Mouse (Mus musculus) forebrain, embryonic 14.5 days (tissue): Measurements from ENCODE around the gene P4hb. TPM values are rescaled to one million over a fixed set of nuclear protein-coding genes. Genes with fewer than 3 reads are reported as not detected.

ENCODE experiments used
- ATAC-seq: fragments of 200-750 bp; cut with Nextera tagmentation; 2 replicates; pipeline ENCODE4 v1.8.0; 2017; ENCODE audit warnings: mild to moderate bottlenecking, moderate library complexity
- DNase-seq: peaks from one replicate; pipeline ENCODE4 v3.0.0-alpha.2; 2015; ENCODE audit warnings: low spot score
- H3K27ac ChIP-seq: fragments of 300-500 bp; sonication (generic); 2 replicates; pipeline ENCODE4 v1.5.1; 2014; ENCODE audit warnings: low read depth, mild to moderate bottlenecking, control low read depth, low read length, moderate library complexity
- H3K27me3 ChIP-seq: fragments of 300-500 bp; sonication (generic); replicated peaks from 2 replicates; pipeline ENCODE4 v1.6.1; 2014; ENCODE audit warnings: low read length, control low read depth, mixed read lengths; ENCODE audit not compliant: control insufficient read depth, insufficient read depth
- H3K36me3 ChIP-seq: fragments of 300-500 bp; sonication (generic); 2 replicates; pipeline ENCODE4 v1.6.1; 2014; ENCODE audit warnings: low read length, control low read depth; ENCODE audit not compliant: control insufficient read depth, insufficient read depth
- H3K4me1 ChIP-seq: fragments of 300-500 bp; sonication (generic); 2 replicates; pipeline ENCODE4 v1.6.1; 2014; ENCODE audit warnings: antibody characterized with exemption, low read length, control low read depth; ENCODE audit not compliant: control insufficient read depth, insufficient read depth
- H3K4me2 ChIP-seq: fragments of 300-500 bp; sonication (generic); 2 replicates; pipeline ENCODE4 v1.6.1; 2014; ENCODE audit warnings: mild to moderate bottlenecking, control low read depth, low read length
- H3K4me3 ChIP-seq: fragments of 300-500 bp; sonication (generic); 2 replicates; pipeline ENCODE4 v1.5.1; 2014; ENCODE audit warnings: low read depth, low read length, control low read depth
- H3K9ac ChIP-seq: fragments of 300-500 bp; sonication (generic); 2 replicates; pipeline ENCODE4 v1.6.1; 2014; ENCODE audit warnings: mild to moderate bottlenecking, low read length, control low read depth, moderate library complexity
- H3K9me3 ChIP-seq: fragments of 300-500 bp; sonication (generic); replicated peaks from 2 replicates; pipeline ENCODE4 v1.6.1; 2016; ENCODE audit warnings: low read length, control low read depth, mixed read lengths; ENCODE audit not compliant: control insufficient read depth
- WGBS: fragments of 180-500 bp; shearing (Covaris S2); extraction: QIAGEN DNeasy Blood & Tissue Kit; methylation state at CpG from one replicate; pipeline ENCODE4 v1.1.7; 2014; 5-methylcytosine and 5-hydroxymethylcytosine counted together
- polyA plus RNA-seq: library from polyadenylated mRNA; unstranded; fragments of >200 nt; fragmentation: Nextera tagmentation; extraction: Ambion mirVana; gene quantifications from 2 replicates; pipeline ENCODE4 v1.2.1, GENCODE M21; 2014

P4hb gene
- polyA plus RNA-seq, 1 experiment from 2014 or later = 332 TPM

DNA sequence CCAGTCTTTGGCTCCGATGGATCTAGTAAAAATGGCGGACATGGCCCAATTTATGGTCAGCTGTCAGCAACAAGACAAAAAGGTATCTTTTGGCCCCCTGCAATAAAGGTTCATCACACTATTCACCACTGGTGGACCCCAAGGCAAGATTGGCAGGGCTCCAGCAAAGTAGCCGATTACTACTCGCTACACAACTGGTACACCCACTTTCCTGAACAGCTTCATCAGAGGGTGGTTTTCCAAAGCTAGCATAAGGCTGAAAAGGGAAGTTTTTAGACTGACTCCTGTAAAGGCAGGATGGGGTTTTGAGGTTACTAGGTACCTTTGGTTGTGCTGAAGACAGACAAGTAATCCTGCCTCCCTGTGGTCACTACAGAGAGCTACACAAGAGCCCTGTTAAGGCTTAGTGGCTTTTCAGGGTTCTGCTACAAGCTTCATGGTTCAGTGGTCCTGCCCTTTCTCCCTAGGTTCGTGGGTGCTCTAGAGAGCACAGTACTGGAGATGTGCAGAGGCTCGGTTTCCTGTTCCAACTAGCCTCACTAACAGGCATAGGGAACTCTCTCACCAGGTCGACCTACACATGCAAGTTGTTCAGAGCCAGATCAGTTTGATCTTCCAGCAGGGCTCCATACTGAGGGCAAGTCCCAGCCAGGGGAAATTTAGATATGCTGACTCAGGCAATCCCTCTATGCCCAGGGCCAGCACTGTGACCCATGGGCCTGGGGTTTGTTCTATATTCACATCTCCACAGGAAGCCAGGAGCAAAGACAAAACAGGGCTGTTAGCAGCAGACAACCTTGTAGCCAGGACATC lies 4.4 kb upstream of the P4hb start:
- H3K9ac ChIP-seq = no peak overlapping the region
- no peaks in the 10 kb centered on the region for H3K27me3 ChIP-seq
- no peak for ATAC-seq
- peaks cover 30% of the 10 kb centered on the region for H3K36me3 ChIP-seq
- H3K4me3 ChIP-seq = no peak overlapping the region
- no peak overlapping the region for H3K27ac ChIP-seq
- H3K4me1 ChIP-seq = peaks cover 10% of the 10 kb centered on the region
- H3K4me2 ChIP-seq = no peak overlapping the region
- no peaks in the 10 kb centered on the region for H3K9me3 ChIP-seq
- WGBS = 81% methylated on average over 7 of the region's 7 CpGs
- no peak for DNase-seq

DNA sequence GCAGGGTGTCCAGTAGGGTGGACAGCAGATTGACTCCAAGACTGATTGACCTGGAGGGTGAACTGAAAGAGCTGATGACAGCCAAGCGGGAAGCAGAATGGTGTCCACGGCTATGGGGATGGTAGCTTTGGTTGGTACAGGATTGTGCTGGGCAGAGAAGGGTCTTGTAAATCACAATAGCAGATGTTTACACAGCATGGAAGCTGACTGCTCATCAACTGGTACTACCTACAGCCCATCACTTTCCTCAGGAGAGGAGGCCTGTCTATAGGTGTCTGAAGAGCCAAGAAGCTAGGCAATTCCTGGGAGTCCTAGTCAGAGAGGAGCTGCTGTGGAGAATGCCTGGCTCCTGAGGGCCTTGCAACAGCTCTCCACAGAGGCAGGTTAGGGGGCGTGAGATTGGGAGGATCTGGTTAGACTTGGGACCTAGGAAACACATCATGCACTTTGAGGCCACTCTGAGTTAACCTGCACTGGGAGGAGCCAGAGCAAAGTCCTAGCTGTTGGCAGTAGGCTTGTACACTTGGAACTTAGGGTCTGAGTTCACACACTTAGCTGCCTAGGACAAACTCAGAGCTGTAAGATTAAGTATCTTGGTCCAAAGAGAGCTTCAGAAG lies 3.4 kb upstream of the P4hb start:
- Histone ChIP-seq H3K27ac (no peak overlapping the region), H3K4me2 (no peak overlapping the region), H3K27me3 (no peaks in the 10 kb centered on the region), H3K9me3 (no peaks in the 10 kb centered on the region), H3K36me3 (peaks cover 31% of the 10 kb centered on the region), H3K4me1 (peaks cover 11% of the 10 kb centered on the region), H3K4me3 (no peak overlapping the region), H3K9ac (no peak overlapping the region)
- ATAC-seq (no peak), DNase-seq (no peak)
- 90% methylated on average over 3 of the region's 3 CpGs for WGBS

DNA sequence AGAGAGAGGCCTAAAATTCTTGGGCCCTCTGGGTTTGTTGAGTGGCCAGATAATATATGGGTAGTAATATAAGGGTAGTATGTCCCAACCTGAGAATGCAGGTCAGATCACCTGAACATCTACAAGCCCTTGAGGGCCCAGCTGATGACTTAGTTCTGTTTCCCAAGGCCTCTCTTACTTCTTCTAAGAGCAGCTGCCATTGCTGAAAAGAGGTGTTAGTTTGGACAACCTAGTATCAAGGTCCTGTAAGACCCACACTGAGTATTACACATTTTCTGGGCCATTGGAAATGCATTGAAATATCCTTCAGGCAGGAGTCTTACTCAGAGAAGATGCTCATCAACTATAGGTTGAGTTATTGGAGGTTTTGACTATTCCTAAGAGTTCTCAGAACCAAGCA lies 2.9 kb upstream of the P4hb start:
- H3K27me3 ChIP-seq = no peaks in the 10 kb centered on the region

DNA sequence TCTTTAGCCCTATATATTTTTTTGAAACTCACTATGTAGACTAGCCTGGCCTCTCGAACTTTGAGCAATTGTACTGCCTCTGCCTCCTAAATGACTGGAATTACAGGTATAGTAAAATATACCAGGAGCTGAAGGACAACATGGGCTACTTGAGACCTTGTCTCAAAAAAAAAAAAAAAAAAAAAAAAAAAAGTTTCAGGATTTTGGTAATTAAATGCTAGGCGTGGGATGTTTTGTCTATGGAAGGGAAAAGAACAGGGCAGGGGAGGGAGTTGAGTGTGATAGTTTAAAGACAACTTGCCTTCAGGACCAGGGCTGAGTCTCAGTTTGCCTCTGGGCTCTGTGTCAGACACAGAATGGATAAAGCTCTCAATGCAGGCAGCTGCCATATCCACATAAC lies 2.0 kb upstream of the P4hb start:
- Histone ChIP-seq H3K27me3 (no peaks in the 10 kb centered on the region), H3K4me3 (no peak overlapping the region), H3K9me3 (no peaks in the 10 kb centered on the region), H3K27ac (no peak overlapping the region), H3K4me2 (no peak overlapping the region), H3K4me1 (peaks cover 9% of the 10 kb centered on the region), H3K9ac (no peak overlapping the region), H3K36me3 (peaks cover 43% of the 10 kb centered on the region)
- no peak for DNase-seq
- 85% methylated on average over 2 of the region's 2 CpGs for WGBS
- no peak for ATAC-seq

More for the DNA sequence above, 2.9 kb upstream of the P4hb start:
- Histone ChIP-seq H3K4me1 (peaks cover 13% of the 10 kb centered on the region), H3K9me3 (no peaks in the 10 kb centered on the region), H3K27ac (no peak overlapping the region), H3K4me3 (no peak overlapping the region), H3K36me3 (peaks cover 36% of the 10 kb centered on the region), H3K9ac (no peak overlapping the region), H3K4me2 (no peak overlapping the region)
- ATAC-seq = no peak
- DNase-seq = no peak

DNA sequence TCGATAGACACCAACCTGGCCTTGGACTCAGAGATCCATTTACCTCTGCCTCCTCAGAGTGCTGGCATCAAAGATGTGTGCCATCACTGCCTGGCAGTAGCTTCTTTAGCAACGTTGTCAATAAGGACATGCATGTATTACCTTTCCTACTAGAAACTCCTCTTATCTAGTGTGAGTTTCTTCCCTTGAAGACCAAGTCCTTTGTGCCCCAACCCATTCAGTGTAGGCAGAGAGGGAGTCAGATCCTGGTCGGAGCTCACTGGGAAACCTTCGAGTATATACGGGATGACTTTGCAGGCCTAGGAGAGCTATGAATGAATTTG lies 1.2 kb upstream of the P4hb start:
- H3K9me3 ChIP-seq = no peaks in the 10 kb centered on the region
- ATAC-seq (no peak), DNase-seq (no peak)
- H3K9ac ChIP-seq = peak overlapping the region; percentile 29
- H3K27me3 ChIP-seq = no peaks in the 10 kb centered on the region
- peak overlapping the region; percentile 93 for H3K4me3 ChIP-seq
- 44% methylated on average over 5 of the region's 5 CpGs for WGBS
- H3K4me1 ChIP-seq = peaks cover 7% of the 10 kb centered on the region
- H3K27ac ChIP-seq = no peak overlapping the region
- peak overlapping the region; percentile 84 for H3K4me2 ChIP-seq
- peaks cover 41% of the 10 kb centered on the region for H3K36me3 ChIP-seq

DNA sequence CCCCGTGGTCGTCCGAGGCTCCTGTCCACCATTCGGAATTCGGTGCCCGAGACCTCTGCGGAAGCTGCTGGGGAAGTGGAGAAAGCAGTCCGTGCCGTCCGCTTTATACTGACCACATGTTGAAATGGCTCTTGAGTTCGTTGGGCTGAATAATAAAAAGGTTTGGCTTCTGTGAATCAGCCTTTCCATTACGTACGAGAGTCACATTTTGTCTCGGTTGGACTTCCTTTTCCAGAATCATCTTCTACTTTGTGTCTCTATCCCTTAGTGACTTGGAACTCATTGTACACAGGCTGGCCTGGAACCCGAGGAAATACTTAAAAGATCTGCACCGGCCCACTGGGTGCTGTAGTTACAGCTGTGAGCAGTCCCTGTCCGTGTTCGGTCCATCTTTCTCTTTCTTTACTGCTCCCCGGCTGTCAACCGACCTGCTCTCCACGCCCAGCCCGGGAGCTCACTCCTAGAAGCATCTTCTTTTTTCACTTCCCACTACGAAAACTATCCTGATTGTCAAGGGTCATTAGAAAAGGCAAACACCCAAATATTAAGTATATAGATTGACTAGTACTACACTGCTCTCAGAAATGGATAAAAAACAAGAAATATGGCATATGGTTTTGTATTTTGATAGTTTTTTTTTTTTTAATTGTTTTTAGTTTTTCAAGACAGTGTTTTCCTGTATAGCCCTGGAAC lies 678 bp upstream of the P4hb start:
- ATAC-seq = peak; percentile 6; the same call in 1 of the 2 replicates

DNA sequence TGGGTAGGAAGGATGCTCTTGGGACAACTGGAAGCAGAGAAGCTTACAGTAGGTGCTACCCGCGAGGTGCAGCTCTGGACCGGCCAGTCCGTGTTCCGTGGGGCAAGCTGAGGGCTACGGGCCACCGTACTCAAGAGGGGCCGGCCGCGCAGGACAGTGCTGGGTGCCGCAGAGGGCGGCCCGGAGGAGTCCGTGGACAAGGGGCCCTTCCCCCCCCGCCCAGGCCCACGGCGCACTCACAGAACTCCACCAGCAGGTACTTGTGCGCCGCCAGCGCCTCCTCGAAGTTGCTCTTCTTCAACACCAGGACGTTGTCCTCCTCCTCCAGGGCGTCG lies 669 bp downstream of the P4hb start:
- DNase-seq (no peak), ATAC-seq (peak; percentile 35)
- Histone ChIP-seq H3K27me3 (no peaks in the 10 kb centered on the region), H3K9ac (peak overlapping the region; percentile 91), H3K4me1 (peaks cover 7% of the 10 kb centered on the region), H3K4me2 (peak overlapping the region; percentile 84), H3K9me3 (no peaks in the 10 kb centered on the region), H3K4me3 (peak overlapping the region; percentile 93), H3K27ac (peak overlapping the region; percentile 85), H3K36me3 (peaks cover 39% of the 10 kb centered on the region)
- 0% methylated on average over 15 of the region's 24 CpGs for WGBS

More for the DNA sequence above, 678 bp upstream of the P4hb start:
- Histone ChIP-seq H3K4me1 (peaks cover 7% of the 10 kb centered on the region), H3K4me2 (peak overlapping the region; percentile 84), H3K9ac (peak overlapping the region; percentile 86), H3K27me3 (no peaks in the 10 kb centered on the region), H3K4me3 (peak overlapping the region; percentile 93), H3K9me3 (no peaks in the 10 kb centered on the region), H3K36me3 (peaks cover 39% of the 10 kb centered on the region), H3K27ac (peak overlapping the region; percentile 85)
- under 1% methylated on average over 23 of the region's 23 CpGs for WGBS
- no peak for DNase-seq

DNA sequence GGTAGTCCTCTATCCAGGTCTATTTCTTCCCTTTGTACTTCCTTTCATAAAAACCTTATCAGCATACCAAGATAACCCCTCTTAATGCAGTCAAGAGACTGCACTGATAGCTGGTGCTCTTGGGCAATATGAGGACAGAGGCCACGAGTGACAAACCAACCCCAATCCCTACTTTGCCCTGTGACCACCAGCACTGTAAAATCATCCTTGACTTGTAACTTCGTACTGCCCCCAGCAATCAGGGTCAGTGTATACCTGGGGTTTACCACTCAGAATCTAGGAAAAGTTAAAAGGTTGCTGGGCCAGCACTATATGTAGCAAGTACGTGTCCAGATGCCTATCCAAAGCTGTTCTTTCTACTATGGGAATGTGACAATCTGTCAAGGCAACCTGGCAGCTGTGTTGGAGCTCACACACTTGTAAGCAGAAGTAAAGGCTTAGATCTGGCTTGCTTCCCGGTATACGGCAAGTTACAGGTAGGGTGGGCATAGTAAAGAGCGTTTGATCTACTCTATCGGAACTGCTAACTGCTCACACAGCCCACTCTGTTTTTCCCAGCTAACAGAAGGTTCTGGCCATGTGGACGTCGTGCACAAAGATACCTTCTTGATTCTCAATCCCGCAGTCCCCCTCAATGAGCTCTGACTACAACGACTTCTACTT lies 1.2 kb downstream of the P4hb start:
- Histone ChIP-seq H3K36me3 (peaks cover 41% of the 10 kb centered on the region), H3K9ac (peak overlapping the region; percentile 91), H3K4me3 (peak overlapping the region; percentile 93), H3K27me3 (no peaks in the 10 kb centered on the region), H3K4me1 (peaks cover 7% of the 10 kb centered on the region), H3K4me2 (peak overlapping the region; percentile 84), H3K9me3 (no peaks in the 10 kb centered on the region), H3K27ac (peak overlapping the region; percentile 85)
- DNase-seq (peak; percentile 20), ATAC-seq (no peak)
- 15% methylated on average over 11 of the region's 11 CpGs for WGBS
